Mouse (Mus musculus): ENCODE measurements around the gene Fam198a.
"Not testable (repeated sequence)": the region's sequence is repeated elsewhere in the genome, so short reads cannot be mapped to it uniquely, and the experiment has no call there.

The Fam198a gene

GRCm38 (mm10) chr9:121982665-121983064, 31.9 kb downstream of the Fam198a start:
- DNase-seq = no peak

- peak; percentile 75 for DNase-seq
Measured at GRCm38 (mm10) chr9:121983504-121983903, 32.7 kb downstream of the Fam198a start.

GRCm38 (mm10) chr9:121984465-121985461, 34.0 kb downstream of the Fam198a start:
- peak; percentile 78 for DNase-seq

GRCm38 (mm10) chr9:121988910-121989309, 38.1 kb downstream of the Fam198a start:
- DNase-seq = no peak

- DNase-seq = no peak
Measured at GRCm38 (mm10) chr9:121989536-121989935, 38.7 kb downstream of the Fam198a start.

- DNase-seq = peak; percentile 56
Measured at GRCm38 (mm10) chr9:121991041-121991440, 40.3 kb downstream of the Fam198a start.

GRCm38 (mm10) chr9:121993047-121993446, 42.3 kb downstream of the Fam198a start:
- peak; percentile 74 for DNase-seq

- no peak for DNase-seq
Measured at GRCm38 (mm10) chr9:121995077-121995476, 44.3 kb downstream of the Fam198a start.

GRCm38 (mm10) chr9:121995508-121996131, 44.8 kb downstream of the Fam198a start:
- peak; percentile 59 for DNase-seq

GRCm38 (mm10) chr9:121997010-121997409, 46.2 kb downstream of the Fam198a start, which contains the start of gene Pomgnt2:
Pomgnt2 (minus strand) TSS chr9:121997110.
- no peak for DNase-seq

- no peak for DNase-seq
Measured at GRCm38 (mm10) chr9:121997978-121998377, 47.2 kb downstream of the Fam198a start.

- DNase-seq = no peak
Measured at GRCm38 (mm10) chr9:122006175-122006574, 55.4 kb downstream of the Fam198a start.

GRCm38 (mm10) chr9:122006609-122007008, 55.8 kb downstream of the Fam198a start:
- DNase-seq = peak; percentile 70

GRCm38 (mm10) chr9:122008876-122009275, 58.1 kb downstream of the Fam198a start:
- no peak for DNase-seq

- DNase-seq = no peak
Measured at GRCm38 (mm10) chr9:122010751-122011150, 60.0 kb downstream of the Fam198a start.

GRCm38 (mm10) chr9:122012816-122013215, 62.0 kb downstream of the Fam198a start:
- no peak for DNase-seq

- DNase-seq = peak; percentile 32
Measured at GRCm38 (mm10) chr9:122013629-122014028, 62.8 kb downstream of the Fam198a start.

GRCm38 (mm10) chr9:122014241-122014667, 63.5 kb downstream of the Fam198a start:
- peak; percentile 87 for DNase-seq

- DNase-seq = no peak
Measured at GRCm38 (mm10) chr9:122018079-122018478, 67.3 kb downstream of the Fam198a start.

- DNase-seq = peak; percentile 37
Measured at GRCm38 (mm10) chr9:122018782-122019395, 68.1 kb downstream of the Fam198a start.

- no peak for DNase-seq
Measured at GRCm38 (mm10) chr9:122020321-122020720, 69.5 kb downstream of the Fam198a start.

GRCm38 (mm10) chr9:122021171-122021570, 70.4 kb downstream of the Fam198a start:
- DNase-seq = not testable (repeated sequence)

- DNase-seq = no peak
Measured at GRCm38 (mm10) chr9:122021581-122021980, 70.8 kb downstream of the Fam198a start.
